Mouse (Mus musculus): ENCODE results near the gene Plekha8. TPM values are rescaled to one million over a fixed set of nuclear protein-coding genes. Genes with fewer than 3 reads are reported as not detected.

Gene Plekha8
- total and polyA plus RNA-seq, 2 experiments = 3.6 to 13.4 TPM

GRCm38 (mm10) chr6:54629734-54630133 lies 34.8 kb downstream of the Plekha8 start:
- Histone ChIP-seq H3K79me2 (ENCODE audit: control insufficient read depth, insufficient read depth, low read length) (no peaks in the 10 kb centered on the region), H3K27ac (replicated peaks; ENCODE audit: insufficient read depth, low read depth, low read length) (no peak overlapping the region), H3K9ac (ENCODE audit: low read depth, low read length) (no peak overlapping the region), H3K4me3 (ENCODE audit: insufficient read depth, low read depth, low read length) (no peak overlapping the region), H3K36me3 (ENCODE audit: control insufficient read depth, insufficient read depth, low read length) (peaks cover 41% of the 10 kb centered on the region), H3K4me1 (ENCODE audit: control insufficient read depth, insufficient read depth, low read length) (peaks cover 4% of the 10 kb centered on the region; the same call in 1 of the 2 replicates), H3K27me3 (ENCODE audit: control insufficient read depth, insufficient read depth, low read length) (no peaks in the 10 kb centered on the region)
- WGBS = 39% methylated on average over 7 of the region's 7 CpGs
- peak; percentile 51 for DNase-seq (ENCODE audit: extremely low read depth, low read depth, low spot score)
- TF ChIP-seq POLR2A (IDR thresholded peaks at IDR 0.05; ENCODE audit: extremely low read depth, insufficient read depth, low read length) (no peak), CTCF (IDR thresholded peaks at IDR 0.05; ENCODE audit: low read depth, low read length) (peak; percentile 82)

DNA sequence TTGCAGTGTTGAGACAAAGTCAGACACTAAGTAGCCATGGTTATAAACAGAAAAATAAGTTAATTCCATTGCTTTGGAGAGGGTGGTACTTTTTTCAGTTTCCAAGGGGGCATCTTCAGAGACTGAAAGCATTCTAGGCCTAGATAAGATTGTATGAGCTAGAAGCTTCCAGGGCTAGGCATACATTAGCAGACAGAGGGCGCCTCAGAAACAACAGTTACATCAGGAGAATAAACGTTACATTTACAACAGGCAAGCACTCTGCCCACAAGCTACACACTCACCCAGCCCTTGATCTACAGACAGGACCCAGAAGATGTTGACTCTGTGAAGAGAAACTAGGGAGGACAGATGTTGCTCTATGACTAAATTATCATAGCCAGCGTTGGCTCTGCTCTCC lies 36.6 kb downstream of the Plekha8 start:
- WGBS = 62% methylated on average over 3 of the region's 3 CpGs
- H3K27me3 ChIP-seq (ENCODE audit: control insufficient read depth, insufficient read depth, low read length) = no peaks in the 10 kb centered on the region
- TF ChIP-seq POLR2A (IDR thresholded peaks at IDR 0.05; ENCODE audit: extremely low read depth, insufficient read depth, low read length) (no peak), CTCF (IDR thresholded peaks at IDR 0.05; ENCODE audit: low read depth, low read length) (no peak)

DNA sequence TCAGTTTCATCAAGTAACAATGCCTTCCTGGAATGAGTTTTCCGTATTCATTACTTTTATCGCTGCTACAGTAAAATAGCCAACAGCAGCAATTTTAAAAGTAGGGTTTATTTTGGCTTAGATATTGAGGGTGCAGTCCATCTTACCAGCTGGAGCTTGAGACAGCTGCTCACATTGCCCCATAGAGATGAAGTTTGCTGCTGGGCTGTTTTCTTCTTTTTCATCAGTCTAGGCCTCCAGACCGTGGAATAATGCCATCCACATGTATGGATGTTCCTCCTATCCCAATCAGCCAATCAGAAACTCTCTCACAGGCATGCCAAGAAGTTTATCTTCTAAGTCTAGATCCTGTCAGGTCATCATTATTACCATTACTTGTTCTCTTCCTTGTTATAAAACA lies 45.0 kb downstream of the Plekha8 start:
- no peak overlapping the region for H3K9ac ChIP-seq (ENCODE audit: low read depth, low read length)
- no peak for DNase-seq (ENCODE audit: extremely low read depth, low read depth, low spot score)
- H3K4me1 ChIP-seq (ENCODE audit: control insufficient read depth, insufficient read depth, low read length) = no peaks in the 10 kb centered on the region
- 92% methylated on average over 3 of the region's 3 CpGs for WGBS
- no peaks in the 10 kb centered on the region for H3K27me3 ChIP-seq (ENCODE audit: control insufficient read depth, insufficient read depth, low read length)
- H3K79me2 ChIP-seq (ENCODE audit: control insufficient read depth, insufficient read depth, low read length) = no peaks in the 10 kb centered on the region
- TF ChIP-seq CTCF (IDR thresholded peaks at IDR 0.05; ENCODE audit: low read depth, low read length) = no peak
- no peak for TF ChIP-seq POLR2A (IDR thresholded peaks at IDR 0.05; ENCODE audit: extremely low read depth, insufficient read depth, low read length)
- H3K27ac ChIP-seq (replicated peaks; ENCODE audit: insufficient read depth, low read depth, low read length) = no peak overlapping the region
- peaks cover 40% of the 10 kb centered on the region for H3K36me3 ChIP-seq (ENCODE audit: control insufficient read depth, insufficient read depth, low read length)
- H3K4me3 ChIP-seq (ENCODE audit: insufficient read depth, low read depth, low read length) = no peak overlapping the region

More for the DNA sequence above, 36.6 kb downstream of the Plekha8 start:
- H3K4me1 ChIP-seq (ENCODE audit: control insufficient read depth, insufficient read depth, low read length) = peaks cover 4% of the 10 kb centered on the region; the same call in 1 of the 2 replicates
- DNase-seq (ENCODE audit: extremely low read depth, low read depth, low spot score) = no peak
- no peak overlapping the region for H3K9ac ChIP-seq (ENCODE audit: low read depth, low read length)
- no peak overlapping the region for H3K4me3 ChIP-seq (ENCODE audit: insufficient read depth, low read depth, low read length)
- H3K36me3 ChIP-seq (ENCODE audit: control insufficient read depth, insufficient read depth, low read length) = peaks cover 45% of the 10 kb centered on the region
- no peak overlapping the region for H3K27ac ChIP-seq (replicated peaks; ENCODE audit: insufficient read depth, low read depth, low read length)
- no peaks in the 10 kb centered on the region for H3K79me2 ChIP-seq (ENCODE audit: control insufficient read depth, insufficient read depth, low read length)

GRCm38 (mm10) chr6:54641953-54642352 lies 47.0 kb downstream of the Plekha8 start:
- TF ChIP-seq POLR2A (IDR thresholded peaks at IDR 0.05; ENCODE audit: extremely low read depth, insufficient read depth, low read length) = no peak
- TF ChIP-seq CTCF (IDR thresholded peaks at IDR 0.05; ENCODE audit: low read depth, low read length) = no peak
- Histone ChIP-seq H3K79me2 (ENCODE audit: control insufficient read depth, insufficient read depth, low read length) (no peaks in the 10 kb centered on the region), H3K4me3 (ENCODE audit: insufficient read depth, low read depth, low read length) (no peak overlapping the region), H3K27ac (replicated peaks; ENCODE audit: insufficient read depth, low read depth, low read length) (no peak overlapping the region), H3K36me3 (ENCODE audit: control insufficient read depth, insufficient read depth, low read length) (peaks cover 30% of the 10 kb centered on the region), H3K4me1 (ENCODE audit: control insufficient read depth, insufficient read depth, low read length) (no peaks in the 10 kb centered on the region), H3K9ac (ENCODE audit: low read depth, low read length) (no peak overlapping the region), H3K27me3 (ENCODE audit: control insufficient read depth, insufficient read depth, low read length) (no peaks in the 10 kb centered on the region)
- WGBS = 98% methylated on average over 2 of the region's 2 CpGs
- no peak for DNase-seq (ENCODE audit: extremely low read depth, low read depth, low spot score)

DNA sequence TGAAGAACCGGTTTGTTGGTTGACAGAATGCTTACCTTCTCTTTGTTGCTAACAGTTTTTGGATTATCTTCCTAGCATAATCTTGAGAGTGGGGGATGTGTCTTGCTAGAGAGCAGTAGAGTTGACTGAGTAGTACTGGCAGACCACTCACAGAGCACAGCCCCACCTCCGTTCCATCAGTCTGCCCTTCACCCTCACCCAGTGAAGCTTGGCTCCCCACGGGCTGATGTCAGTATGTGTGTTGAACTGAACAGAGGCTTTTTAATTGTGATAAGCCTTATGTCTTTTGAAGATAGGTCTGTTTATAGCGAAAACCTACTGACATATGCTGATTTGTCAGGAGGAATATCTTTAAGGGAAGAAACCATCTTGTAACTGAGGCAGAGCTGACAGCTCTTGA lies 48.3 kb downstream of the Plekha8 start:
- peaks cover 24% of the 10 kb centered on the region for H3K36me3 ChIP-seq (ENCODE audit: control insufficient read depth, insufficient read depth, low read length)
- no peaks in the 10 kb centered on the region for H3K79me2 ChIP-seq (ENCODE audit: control insufficient read depth, insufficient read depth, low read length)
- TF ChIP-seq POLR2A (IDR thresholded peaks at IDR 0.05; ENCODE audit: extremely low read depth, insufficient read depth, low read length) (no peak), CTCF (IDR thresholded peaks at IDR 0.05; ENCODE audit: low read depth, low read length) (no peak)
- H3K4me1 ChIP-seq (ENCODE audit: control insufficient read depth, insufficient read depth, low read length) = no peaks in the 10 kb centered on the region
- no peak overlapping the region for H3K4me3 ChIP-seq (ENCODE audit: insufficient read depth, low read depth, low read length)
- DNase-seq (ENCODE audit: extremely low read depth, low read depth, low spot score) = no peak
- no peaks in the 10 kb centered on the region for H3K27me3 ChIP-seq (ENCODE audit: control insufficient read depth, insufficient read depth, low read length)
- WGBS = 96% methylated on average over 4 of the region's 4 CpGs
- no peak overlapping the region for H3K9ac ChIP-seq (ENCODE audit: low read depth, low read length)
- H3K27ac ChIP-seq (replicated peaks; ENCODE audit: insufficient read depth, low read depth, low read length) = no peak overlapping the region

GRCm38 (mm10) chr6:54655471-54656095 lies 60.7 kb downstream of the Plekha8 start:
- no peaks in the 10 kb centered on the region for H3K79me2 ChIP-seq (ENCODE audit: control insufficient read depth, insufficient read depth, low read length)
- 66% methylated on average over 11 of the region's 11 CpGs for WGBS
- TF ChIP-seq POLR2A (IDR thresholded peaks at IDR 0.05; ENCODE audit: extremely low read depth, insufficient read depth, low read length) (no peak), CTCF (IDR thresholded peaks at IDR 0.05; ENCODE audit: low read depth, low read length) (no peak)
- no peak overlapping the region for H3K4me3 ChIP-seq (ENCODE audit: insufficient read depth, low read depth, low read length)
- no peak overlapping the region for H3K27ac ChIP-seq (replicated peaks; ENCODE audit: insufficient read depth, low read depth, low read length)
- no peaks in the 10 kb centered on the region for H3K4me1 ChIP-seq (ENCODE audit: control insufficient read depth, insufficient read depth, low read length)
- H3K36me3 ChIP-seq (ENCODE audit: control insufficient read depth, insufficient read depth, low read length) = no peaks in the 10 kb centered on the region
- H3K9ac ChIP-seq (ENCODE audit: low read depth, low read length) = no peak overlapping the region
- peak; percentile 31 for DNase-seq (ENCODE audit: extremely low read depth, low read depth, low spot score)
- H3K27me3 ChIP-seq (ENCODE audit: control insufficient read depth, insufficient read depth, low read length) = no peaks in the 10 kb centered on the region
